14 mouse cellular contexts compared by ENCODE assay signal in the genomic region with DNA sequence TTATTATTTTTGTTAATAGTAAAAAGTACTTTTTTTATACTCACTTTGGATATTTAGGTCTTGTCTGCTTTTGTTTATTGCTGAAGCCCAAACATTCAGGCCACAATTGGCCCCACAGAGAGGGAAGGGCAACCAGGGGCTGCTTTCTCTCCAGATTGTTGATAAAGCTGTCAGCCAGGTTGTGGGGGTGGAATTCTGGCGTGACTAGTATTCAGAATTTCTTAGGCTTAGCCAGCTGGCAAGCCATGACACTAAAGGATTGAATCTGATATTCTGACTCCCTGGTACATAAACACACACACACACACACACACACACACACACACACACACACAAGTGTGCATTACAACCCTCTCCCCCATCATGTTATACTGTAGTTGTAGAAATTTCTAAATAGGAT.
DNase-seq lines count a peak whose midpoint lies in the region; ATAC-seq and TF ChIP-seq lines count a peak whose summit lies in the region.
"Had no signal": no experiment of that assay in that cellular context is flagged by ENCODE, and none has a peak within 500 bp of the region (broad histone marks: within the 10 kb centered on the region; RNA-seq: fewer than 3 reads in every experiment).

No protein-coding gene starts in this region.

- H3K9me3 ChIP-seq in forebrain, embryonic 14.5 days (replicated peaks; ENCODE audit: control insufficient read depth, low read length), result no peaks in the 10 kb centered on the region
- H3K9me3 ChIP-seq in forebrain, embryonic 13.5 days (replicated peaks), result no peaks in the 10 kb centered on the region; the same call in 1 of the 2 replicates
- H3K9me3 ChIP-seq in stomach, postnatal 0 days (ENCODE audit: control insufficient read depth, low read length), result no peaks in the 10 kb centered on the region
- H3K9me3 ChIP-seq: liver, embryonic 12.5 days had no signal

- no peak overlapping the region for H3K4me3 ChIP-seq in forebrain, embryonic 14.5 days (ENCODE audit: low read depth, low read length)
- no peak overlapping the region for H3K4me3 ChIP-seq in forebrain, embryonic 13.5 days
- H3K4me3 ChIP-seq in lung, adult 2 months (replicated peaks; ENCODE audit: extremely low read depth, low read depth, low read length), result no peak overlapping the region
- H3K4me3 ChIP-seq in stomach, postnatal 0 days (ENCODE audit: low read depth, low read length), result no peak overlapping the region
- H3K4me3 ChIP-seq: hindbrain, embryonic 15.5 days; liver, embryonic 12.5 days; megakaryocyte, embryonic 14.5 days had no signal

- 55% methylated on average over 1 of the region's 1 CpGs for WGBS in forebrain, embryonic 14.5 days
- WGBS in forebrain, embryonic 13.5 days, result 40% methylated on average over 1 of the region's 1 CpGs
- WGBS in lung, adult 2 months, result 38% methylated on average over 1 of the region's 1 CpGs
- WGBS in stomach, postnatal 0 days, result 17% methylated on average over 1 of the region's 1 CpGs

- H3K36me3 ChIP-seq in forebrain, embryonic 14.5 days (ENCODE audit: control insufficient read depth, insufficient read depth, low read length), result no peaks in the 10 kb centered on the region
- no peaks in the 10 kb centered on the region for H3K36me3 ChIP-seq in forebrain, embryonic 13.5 days (ENCODE audit: poor library complexity, severe bottlenecking)
- no peaks in the 10 kb centered on the region for H3K36me3 ChIP-seq in stomach, postnatal 0 days (ENCODE audit: control insufficient read depth, insufficient read depth, low read length)
- H3K36me3 ChIP-seq: hindbrain, embryonic 15.5 days; liver, embryonic 12.5 days had no signal

- TF ChIP-seq EP300 in stomach, postnatal 0 days (optimal IDR thresholded peaks at IDR 0.05), result no peak

- H3K4me2 ChIP-seq in forebrain, embryonic 14.5 days (ENCODE audit: low read length), result no peak overlapping the region
- H3K4me2 ChIP-seq in forebrain, embryonic 13.5 days, result no peak overlapping the region
- no peak overlapping the region for H3K4me2 ChIP-seq in stomach, postnatal 0 days (replicated peaks; ENCODE audit: low read depth)
- H3K4me2 ChIP-seq: hindbrain, embryonic 15.5 days; liver, embryonic 12.5 days had no signal

- H3K9ac ChIP-seq in forebrain, embryonic 14.5 days (ENCODE audit: low read length), result no peak overlapping the region
- no peak overlapping the region for H3K9ac ChIP-seq in forebrain, embryonic 13.5 days
- no peak overlapping the region for H3K9ac ChIP-seq in stomach, postnatal 0 days (ENCODE audit: low read length)
- H3K9ac ChIP-seq: hindbrain, embryonic 15.5 days; liver, embryonic 12.5 days had no signal

- no peak for TF ChIP-seq POLR2A in lung, adult 2 months (IDR thresholded peaks at IDR 0.05; ENCODE audit: borderline replicate concordance, extremely low read depth, low read depth, low read length)

- DNase-seq in forebrain, embryonic 14.5 days (ENCODE audit: low spot score), result peak; percentile 6
- peak; percentile 4 to 11 for DNase-seq in lung, adult 18-20 months
- no peak for DNase-seq in lung, adult 2 months
- peak; percentile 24 to 27 for DNase-seq in layer of hippocampus, postnatal 10 days (ENCODE audit: low spot score in 2 of 2)
- DNase-seq in stomach, postnatal 0 days (ENCODE audit: low spot score), result no peak
- DNase-seq: adrenal gland, postnatal 14 days; B cell, adult 2 months; kidney, adult 9 months; thymus, postnatal 25 days had no signal

- no peaks in the 10 kb centered on the region for H3K27me3 ChIP-seq in forebrain, embryonic 14.5 days (replicated peaks; ENCODE audit: control insufficient read depth, insufficient read depth, low read length)
- H3K27me3 ChIP-seq in forebrain, embryonic 13.5 days, result no peaks in the 10 kb centered on the region
- no peaks in the 10 kb centered on the region for H3K27me3 ChIP-seq in stomach, postnatal 0 days (ENCODE audit: control insufficient read depth, insufficient read depth, low read length)
- H3K27me3 ChIP-seq: hindbrain, embryonic 15.5 days; liver, embryonic 12.5 days; megakaryocyte, embryonic 14.5 days had no signal

- no peak for ATAC-seq in forebrain, embryonic 14.5 days
- ATAC-seq in forebrain, embryonic 13.5 days, result no peak
- ATAC-seq in stomach, postnatal 0 days (ENCODE audit: low FRiP score, low TSS enrichment), result no peak
- ATAC-seq in megakaryocyte progenitor cell, adult 5-6 weeks (replicated peaks; ENCODE audit: poor library complexity), result no peak
- ATAC-seq: liver, embryonic 12.5 days had no signal

- H3K27ac ChIP-seq in forebrain, embryonic 14.5 days (ENCODE audit: low read depth, low read length), result no peak overlapping the region
- no peak overlapping the region for H3K27ac ChIP-seq in forebrain, embryonic 13.5 days
- H3K27ac ChIP-seq in stomach, postnatal 0 days (replicated peaks), result no peak overlapping the region
- H3K27ac ChIP-seq: hindbrain, embryonic 15.5 days; liver, embryonic 12.5 days had no signal

- H3K4me1 ChIP-seq in forebrain, embryonic 14.5 days (ENCODE audit: control insufficient read depth, insufficient read depth, low read length), result no peaks in the 10 kb centered on the region
- H3K4me1 ChIP-seq in forebrain, embryonic 13.5 days, result no peaks in the 10 kb centered on the region
- H3K4me1 ChIP-seq in lung, adult 2 months (ENCODE audit: control insufficient read depth, insufficient read depth, low read length), result no peaks in the 10 kb centered on the region
- H3K4me1 ChIP-seq in stomach, postnatal 0 days (replicated peaks; ENCODE audit: control insufficient read depth, insufficient read depth), result no peaks in the 10 kb centered on the region
- H3K4me1 ChIP-seq: hindbrain, embryonic 15.5 days; liver, embryonic 12.5 days; megakaryocyte, embryonic 14.5 days had no signal

- TF ChIP-seq CTCF in lung, adult 2 months (IDR thresholded peaks at IDR 0.05; ENCODE audit: insufficient read depth, low read length), result no peak
- TF ChIP-seq CTCF in stomach, postnatal 0 days (IDR thresholded peaks at IDR 0.05; ENCODE audit: low read depth), result no peak

Comparison
In these comparisons a context has a peak if more than half of its experiments do, and no peak if none do; other contexts are left out.
1. DNase-seq: peak in forebrain, embryonic 14.5 days (single experiment), lung, adult 18-20 months (2 of 2) and layer of hippocampus, postnatal 10 days (2 of 2); none in lung, adult 2 months (single experiment) and stomach, postnatal 0 days (single experiment).